Mouse (Mus musculus): Measurements from ENCODE around the gene Blzf1. TPM values are rescaled to one million over a fixed set of nuclear protein-coding genes. Genes with fewer than 3 reads are reported as not detected.

Blzf1 gene
- polyA plus RNA-seq, 1 experiment, result 7.4 TPM

DNA sequence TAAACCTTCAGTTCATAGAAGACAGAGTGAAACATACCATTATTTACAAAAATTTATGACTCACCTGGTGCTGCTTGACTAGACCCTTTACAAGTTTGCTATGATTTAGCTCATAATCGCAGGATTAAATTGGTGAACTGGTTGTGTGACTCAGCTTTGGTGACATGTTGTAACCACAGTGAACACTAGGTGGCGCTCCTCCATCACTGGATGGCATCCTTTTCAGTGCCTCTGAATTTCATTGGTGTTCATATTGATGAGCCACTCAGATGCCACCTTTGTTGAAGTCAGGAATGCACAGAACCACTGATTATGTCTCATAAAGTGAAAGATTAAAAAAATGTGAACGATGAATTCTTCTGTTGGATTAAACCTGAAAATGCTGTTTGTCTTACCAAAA is 9.4 kb upstream of the Blzf1 start:
- WGBS, result 15% methylated on average over 3 of the region's 3 CpGs
- TF ChIP-seq CTCF (IDR thresholded peaks at IDR 0.05; ENCODE audit: control insufficient read depth, insufficient read depth, low read length) (peak; percentile 67), POLR2A (IDR thresholded peaks at IDR 0.05; ENCODE audit: borderline replicate concordance, control insufficient read depth, low read depth, low read length) (no peak)
- no peaks in the 10 kb centered on the region; the same call in 1 of the 2 replicates for H3K4me1 ChIP-seq (ENCODE audit: control insufficient read depth, insufficient read depth, low read length)
- no peak overlapping the region for H3K27ac ChIP-seq (ENCODE audit: control insufficient read depth, insufficient read depth, low read depth, low read length, poor library complexity)
- no peak overlapping the region for H3K4me3 ChIP-seq (replicated peaks; ENCODE audit: control insufficient read depth, low read depth, low read length)

DNA sequence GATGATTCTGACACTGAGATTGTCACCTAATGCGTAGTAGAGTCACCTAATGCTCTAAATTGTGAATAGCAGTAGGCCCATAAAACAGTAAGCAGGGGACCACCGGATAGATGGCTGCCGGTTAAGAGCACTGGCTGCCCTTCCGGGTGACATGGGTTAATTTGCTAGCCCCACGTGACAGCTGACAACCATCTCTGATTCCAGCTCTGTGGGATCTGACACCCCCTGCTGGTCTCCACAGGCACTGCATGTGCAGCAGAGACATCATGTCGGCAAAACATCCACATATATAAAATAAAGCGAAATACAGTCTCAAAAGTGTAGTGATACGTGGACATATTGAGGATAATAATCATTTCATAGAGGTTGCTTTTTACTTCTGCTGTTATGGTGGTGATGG is 8.0 kb upstream of the Blzf1 start:
- no peak overlapping the region for H3K27ac ChIP-seq (ENCODE audit: control insufficient read depth, insufficient read depth, low read depth, low read length, poor library complexity)
- no peak overlapping the region for H3K4me3 ChIP-seq (replicated peaks; ENCODE audit: control insufficient read depth, low read depth, low read length)
- TF ChIP-seq CTCF (IDR thresholded peaks at IDR 0.05; ENCODE audit: control insufficient read depth, insufficient read depth, low read length) (peak; percentile 72), POLR2A (IDR thresholded peaks at IDR 0.05; ENCODE audit: borderline replicate concordance, control insufficient read depth, low read depth, low read length) (no peak)
- WGBS, result 85% methylated on average over 8 of the region's 8 CpGs
- H3K4me1 ChIP-seq (ENCODE audit: control insufficient read depth, insufficient read depth, low read length), result no peaks in the 10 kb centered on the region; the same call in 1 of the 2 replicates

DNA sequence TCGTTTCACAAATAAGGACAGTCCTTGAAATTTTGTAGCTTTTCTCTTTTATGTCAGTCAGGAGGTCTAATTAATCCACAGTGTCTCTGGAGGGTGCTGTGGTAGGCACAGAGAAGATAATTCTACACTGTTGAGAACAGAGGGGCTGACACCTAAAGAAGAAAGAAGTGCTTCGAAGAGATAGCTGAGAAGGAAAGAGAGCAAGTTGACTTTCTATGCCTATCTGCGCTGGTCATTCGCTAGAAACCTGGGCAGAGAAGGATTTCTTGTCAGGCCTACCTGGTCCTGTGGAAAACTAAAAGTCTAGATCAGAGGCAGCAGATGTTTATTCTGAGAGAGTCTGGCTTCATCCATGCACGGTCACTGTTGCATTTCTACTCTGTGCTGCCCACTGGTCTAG is 6.8 kb upstream of the Blzf1 start:
- H3K27ac ChIP-seq (ENCODE audit: control insufficient read depth, insufficient read depth, low read depth, low read length, poor library complexity), result no peak overlapping the region
- 92% methylated on average over 5 of the region's 5 CpGs for WGBS
- H3K4me1 ChIP-seq (ENCODE audit: control insufficient read depth, insufficient read depth, low read length), result no peaks in the 10 kb centered on the region
- TF ChIP-seq POLR2A (IDR thresholded peaks at IDR 0.05; ENCODE audit: borderline replicate concordance, control insufficient read depth, low read depth, low read length), result no peak
- no peak for TF ChIP-seq CTCF (IDR thresholded peaks at IDR 0.05; ENCODE audit: control insufficient read depth, insufficient read depth, low read length)
- H3K4me3 ChIP-seq (replicated peaks; ENCODE audit: control insufficient read depth, low read depth, low read length), result no peak overlapping the region

DNA sequence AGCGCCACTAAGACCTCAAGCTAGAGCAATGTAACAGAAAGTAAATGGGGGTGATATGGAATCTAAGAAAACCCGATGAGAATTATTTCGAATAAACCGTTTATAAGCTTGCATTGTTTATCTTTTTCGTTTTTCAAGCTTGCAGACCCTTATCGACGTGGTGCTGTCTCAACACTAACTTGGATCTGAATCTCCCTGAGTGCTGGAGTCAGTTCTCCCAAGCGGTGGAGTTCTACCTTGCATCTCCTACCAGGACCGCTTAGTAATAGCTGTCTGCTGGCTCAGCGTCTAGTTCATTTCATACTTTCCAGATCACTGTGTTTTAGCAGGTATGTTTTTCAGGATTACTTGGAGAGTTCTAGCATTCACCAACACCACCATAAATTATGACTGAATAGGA is 633 bp upstream of the Blzf1 start:
- H3K4me1 ChIP-seq (ENCODE audit: control insufficient read depth, insufficient read depth, low read length), result peaks cover 1% of the 10 kb centered on the region; the same call in 1 of the 2 replicates
- WGBS, result 10% methylated on average over 10 of the region's 10 CpGs
- TF ChIP-seq POLR2A (IDR thresholded peaks at IDR 0.05; ENCODE audit: borderline replicate concordance, control insufficient read depth, low read depth, low read length) (no peak), CTCF (IDR thresholded peaks at IDR 0.05; ENCODE audit: control insufficient read depth, insufficient read depth, low read length) (no peak)
- peak overlapping the region; percentile 87 for H3K4me3 ChIP-seq (replicated peaks; ENCODE audit: control insufficient read depth, low read depth, low read length)
- no peak overlapping the region for H3K27ac ChIP-seq (ENCODE audit: control insufficient read depth, insufficient read depth, low read depth, low read length, poor library complexity)

DNA sequence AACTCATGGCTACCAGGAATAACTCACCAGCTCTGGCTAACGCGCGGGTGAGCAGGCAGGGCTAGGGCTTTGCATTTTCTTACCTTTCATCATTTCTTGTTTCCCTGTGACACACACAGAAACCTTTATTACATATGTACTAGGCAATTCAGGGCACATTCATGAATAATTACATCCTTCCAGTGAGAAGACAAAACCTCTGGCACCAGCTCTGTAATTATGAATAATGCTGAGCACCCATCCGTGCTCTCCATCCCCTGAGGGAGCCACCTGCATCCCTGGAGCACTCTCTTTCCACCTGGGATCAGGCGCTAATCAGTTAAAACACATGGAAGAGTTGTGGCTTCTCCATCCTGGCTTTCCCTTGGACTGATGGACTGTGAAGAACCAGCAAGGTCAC is 3.5 kb downstream of the Blzf1 start, which contains the start of gene Nme7:
Nme7 (plus strand) TSS at position 301 of the 400 bp plus-strand sequence.
- no peak within 1 kb of the TSS for H3K4me3 ChIP-seq (replicated peaks; ENCODE audit: control insufficient read depth, low read depth, low read length)
- TF ChIP-seq CTCF (IDR thresholded peaks at IDR 0.05; ENCODE audit: control insufficient read depth, insufficient read depth, low read length) (no peak), POLR2A (IDR thresholded peaks at IDR 0.05; ENCODE audit: borderline replicate concordance, control insufficient read depth, low read depth, low read length) (no peak)
- peaks cover 1% of the 10 kb centered on the region; the same call in 1 of the 2 replicates for H3K4me1 ChIP-seq (ENCODE audit: control insufficient read depth, insufficient read depth, low read length)
- 87% methylated on average over 5 of the region's 5 CpGs for WGBS
- H3K27ac ChIP-seq (ENCODE audit: control insufficient read depth, insufficient read depth, low read depth, low read length, poor library complexity), result no peak within 1 kb of the TSS

DNA sequence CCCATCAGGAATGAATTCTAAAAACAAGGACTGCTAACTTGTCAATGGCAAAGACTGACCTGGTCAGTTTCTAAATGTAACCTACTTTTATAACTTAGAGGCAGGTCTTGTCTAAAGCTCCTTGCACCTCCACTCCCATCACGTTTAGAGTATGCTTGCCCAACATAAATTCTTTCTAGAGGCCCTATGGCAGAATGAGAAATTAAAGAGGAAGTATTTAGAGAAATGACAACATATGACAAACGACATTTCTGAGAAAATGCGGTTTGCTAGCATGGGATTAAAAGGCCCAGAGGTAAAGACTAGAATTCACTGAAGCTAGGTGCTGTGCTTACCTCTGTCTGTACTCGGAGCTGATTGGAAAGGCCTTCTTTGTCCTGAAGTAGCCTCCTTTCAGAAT is 5.3 kb downstream of the Blzf1 start:
- H3K27ac ChIP-seq (ENCODE audit: control insufficient read depth, insufficient read depth, low read depth, low read length, poor library complexity), result no peak overlapping the region
- WGBS, result 15% methylated on average over 4 of the region's 4 CpGs
- H3K4me3 ChIP-seq (replicated peaks; ENCODE audit: control insufficient read depth, low read depth, low read length), result no peak overlapping the region
- H3K4me1 ChIP-seq (ENCODE audit: control insufficient read depth, insufficient read depth, low read length), result no peaks in the 10 kb centered on the region; the same call in 1 of the 2 replicates
- TF ChIP-seq POLR2A (IDR thresholded peaks at IDR 0.05; ENCODE audit: borderline replicate concordance, control insufficient read depth, low read depth, low read length), result no peak
- TF ChIP-seq CTCF (IDR thresholded peaks at IDR 0.05; ENCODE audit: control insufficient read depth, insufficient read depth, low read length), result no peak

DNA sequence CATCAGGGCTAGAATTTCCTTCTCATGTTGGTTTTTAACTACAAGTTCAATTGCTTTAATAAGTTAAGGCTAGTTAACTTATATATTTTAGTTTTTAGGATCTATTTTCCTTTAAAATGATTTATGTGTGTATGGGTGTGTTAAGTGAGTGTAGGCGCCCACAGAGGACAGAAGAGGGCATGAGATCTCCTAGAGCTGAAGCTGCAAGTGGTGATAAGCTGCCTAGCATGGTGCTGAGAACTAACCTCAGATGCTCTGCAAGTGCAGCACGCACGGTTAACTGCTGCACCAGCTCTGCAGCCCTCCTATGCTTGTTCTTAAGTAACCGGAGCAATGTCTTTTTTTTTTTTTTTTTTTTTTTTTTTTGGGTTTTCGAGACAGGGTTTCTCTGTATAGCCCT is 10.8 kb downstream of the Blzf1 start:
- Histone ChIP-seq H3K27ac (ENCODE audit: control insufficient read depth, insufficient read depth, low read depth, low read length, poor library complexity) (no peak overlapping the region), H3K4me1 (ENCODE audit: control insufficient read depth, insufficient read depth, low read length) (no peaks in the 10 kb centered on the region; the same call in 1 of the 2 replicates), H3K4me3 (replicated peaks; ENCODE audit: control insufficient read depth, low read depth, low read length) (no peak overlapping the region)
- TF ChIP-seq CTCF (IDR thresholded peaks at IDR 0.05; ENCODE audit: control insufficient read depth, insufficient read depth, low read length), result no peak
- no peak for TF ChIP-seq POLR2A (IDR thresholded peaks at IDR 0.05; ENCODE audit: borderline replicate concordance, control insufficient read depth, low read depth, low read length)
- whole genome bisulfite sequencing, result 70% methylated on average over 5 of the region's 5 CpGs

DNA sequence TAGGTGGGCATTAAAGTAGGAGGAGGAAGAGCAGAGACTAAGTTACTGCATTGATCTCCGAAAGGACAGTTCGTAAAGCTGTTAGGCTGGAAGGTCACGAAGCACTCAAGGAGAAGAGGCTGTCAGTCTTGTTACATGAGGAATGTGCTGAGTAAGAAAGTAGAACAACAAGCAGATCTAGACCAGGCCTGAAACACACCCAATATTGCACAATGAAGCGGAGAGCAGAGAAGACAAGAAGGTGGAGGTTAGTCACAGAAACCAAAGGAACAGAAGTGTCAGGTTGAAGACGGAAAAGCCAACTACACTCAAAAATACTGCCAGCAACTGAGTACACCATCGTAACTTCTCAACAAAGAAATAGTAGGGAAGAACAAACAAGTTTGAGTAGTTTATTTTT is 13.2 kb downstream of the Blzf1 start:
- no peak overlapping the region for H3K4me3 ChIP-seq (replicated peaks; ENCODE audit: control insufficient read depth, low read depth, low read length)
- 75% methylated on average over 6 of the region's 6 CpGs for WGBS
- no peak overlapping the region for H3K27ac ChIP-seq (ENCODE audit: control insufficient read depth, insufficient read depth, low read depth, low read length, poor library complexity)
- TF ChIP-seq CTCF (IDR thresholded peaks at IDR 0.05; ENCODE audit: control insufficient read depth, insufficient read depth, low read length), result no peak
- TF ChIP-seq POLR2A (IDR thresholded peaks at IDR 0.05; ENCODE audit: borderline replicate concordance, control insufficient read depth, low read depth, low read length), result no peak
- no peaks in the 10 kb centered on the region; the same call in 1 of the 2 replicates for H3K4me1 ChIP-seq (ENCODE audit: control insufficient read depth, insufficient read depth, low read length)

DNA sequence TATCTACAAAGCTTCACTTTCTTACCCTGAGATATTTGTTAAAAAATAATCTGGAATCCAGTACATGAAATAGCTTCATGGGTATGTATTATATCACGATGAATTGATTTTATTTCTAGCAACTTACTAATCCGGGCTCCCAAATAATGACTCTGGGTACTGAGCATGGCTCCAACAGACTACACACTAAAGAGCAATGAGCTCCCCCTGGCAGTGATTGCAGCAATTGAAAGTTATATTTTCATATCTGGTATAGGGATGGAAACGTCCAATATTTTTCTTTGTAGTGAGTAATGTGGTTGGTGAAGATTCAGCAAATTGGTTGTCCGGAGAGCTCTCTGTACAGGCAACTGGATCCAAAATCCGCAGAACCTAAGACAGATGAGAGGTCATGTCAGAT is 15.2 kb downstream of the Blzf1 start:
- H3K4me3 ChIP-seq (replicated peaks; ENCODE audit: control insufficient read depth, low read depth, low read length), result no peak overlapping the region
- 86% methylated on average over 5 of the region's 5 CpGs for WGBS
- no peak overlapping the region for H3K27ac ChIP-seq (ENCODE audit: control insufficient read depth, insufficient read depth, low read depth, low read length, poor library complexity)
- TF ChIP-seq POLR2A (IDR thresholded peaks at IDR 0.05; ENCODE audit: borderline replicate concordance, control insufficient read depth, low read depth, low read length) (no peak), CTCF (IDR thresholded peaks at IDR 0.05; ENCODE audit: control insufficient read depth, insufficient read depth, low read length) (no peak)
- H3K4me1 ChIP-seq (ENCODE audit: control insufficient read depth, insufficient read depth, low read length), result no peaks in the 10 kb centered on the region; the same call in 1 of the 2 replicates

All from bone marrow, adult 2 months (tissue).